Mouse (Mus musculus) hindbrain, embryonic 10.5 days (tissue): ENCODE results near the gene Ostf1. TPM values are rescaled to one million over a fixed set of nuclear protein-coding genes. Genes with fewer than 3 reads are reported as not detected.
A peak's percentile ranks its signal among the peaks of the same experiment; 100 is the strongest.

Source experiments
- DNase-seq: peaks from one replicate; pipeline ENCODE4 v3.0.0-alpha.2; 2017; ENCODE audit warnings: low spot score
- H3K27ac ChIP-seq: fragments of 300-500 bp; sonication (generic); 2 replicates; pipeline ENCODE4 v1.5.1; 2016; ENCODE audit warnings: mild to moderate bottlenecking, moderate library complexity
- H3K27me3 ChIP-seq: fragments of 300-500 bp; sonication (generic); 2 replicates; pipeline ENCODE4 v1.6.1; 2016; ENCODE audit warnings: mild to moderate bottlenecking; ENCODE audit not compliant: poor library complexity, insufficient read depth, severe bottlenecking
- H3K36me3 ChIP-seq: fragments of 300-500 bp; sonication (generic); 2 replicates; pipeline ENCODE4 v1.6.1; 2016; ENCODE audit warnings: mild to moderate bottlenecking, moderate library complexity
- H3K4me1 ChIP-seq: fragments of 300-500 bp; sonication (generic); replicated peaks from 2 replicates; pipeline ENCODE4 v1.6.1; 2016; ENCODE audit warnings: mild to moderate bottlenecking
- H3K4me3 ChIP-seq: fragments of 300-500 bp; sonication (generic); 2 replicates; pipeline ENCODE4 v1.5.1; 2016; ENCODE audit warnings: mild to moderate bottlenecking, moderate library complexity
- H3K9me3 ChIP-seq: fragments of 300-500 bp; sonication (generic); 2 replicates; pipeline ENCODE4 v1.6.1; 2016; ENCODE audit warnings: mild to moderate bottlenecking, moderate library complexity
- WGBS: fragments of 180-500 bp; shearing (Covaris S2); methylation state at CpG from one replicate; pipeline ENCODE4 v1.1.7; 2016; 5-methylcytosine and 5-hydroxymethylcytosine counted together
- polyA plus RNA-seq: library from polyadenylated mRNA; unstranded; fragments of >200 nt; fragmentation: Nextera tagmentation; extraction: Ambion mirVana; gene quantifications from 2 replicates; pipeline ENCODE4 v1.2.1, GENCODE M21; 2016

The Ostf1 gene
- polyA plus RNA-seq, 1 experiment from 2014 or later: 52.1 TPM

GRCm38 (mm10) chr19:18639552-18639951 lies 7.9 kb upstream of the Ostf1 start:
- DNase-seq: no peak

GRCm38 (mm10) chr19:18638949-18639348 lies 7.3 kb upstream of the Ostf1 start:
- Histone ChIP-seq H3K4me1 (peaks cover 5% of the 10 kb centered on the region; the same call in 1 of the 2 replicates), H3K4me3 (no peak overlapping the region), H3K27ac (no peak overlapping the region), H3K36me3 (no peaks in the 10 kb centered on the region), H3K27me3 (no peaks in the 10 kb centered on the region; the same call in 1 of the 2 replicates), H3K9me3 (no peaks in the 10 kb centered on the region)
- no peak for DNase-seq
- 68% methylated on average over 5 of the region's 5 CpGs for WGBS

More at GRCm38 (mm10) chr19:18639552-18639951, 7.9 kb upstream of the Ostf1 start:
- Histone ChIP-seq H3K27ac (no peak overlapping the region), H3K36me3 (no peaks in the 10 kb centered on the region), H3K27me3 (no peaks in the 10 kb centered on the region; the same call in 1 of the 2 replicates), H3K4me3 (no peak overlapping the region), H3K4me1 (peaks cover 5% of the 10 kb centered on the region; the same call in 1 of the 2 replicates), H3K9me3 (no peaks in the 10 kb centered on the region)
- 23% methylated on average over 2 of the region's 2 CpGs for WGBS

- no peaks in the 10 kb centered on the region for H3K4me1 ChIP-seq
- 90% methylated on average over 5 of the region's 5 CpGs for WGBS
- H3K9me3 ChIP-seq: no peaks in the 10 kb centered on the region
- no peak overlapping the region for H3K4me3 ChIP-seq
- no peak overlapping the region for H3K27ac ChIP-seq
- H3K27me3 ChIP-seq: peaks cover 8% of the 10 kb centered on the region
- H3K36me3 ChIP-seq: no peaks in the 10 kb centered on the region
- no peak for DNase-seq
Measured at GRCm38 (mm10) chr19:18637954-18638353, 6.3 kb upstream of the Ostf1 start.

GRCm38 (mm10) chr19:18632231-18633185 lies 885 bp upstream of the Ostf1 start:
- H3K4me1 ChIP-seq: peaks cover 11% of the 10 kb centered on the region; the same call in 1 of the 2 replicates
- H3K9me3 ChIP-seq: no peaks in the 10 kb centered on the region
- no peaks in the 10 kb centered on the region for H3K36me3 ChIP-seq
- 66% methylated on average over 13 of the region's 13 CpGs for WGBS
- 0 out of 2 replicates have a peak overlapping the region, but pooled peaks have one; percentile 86 for H3K27ac ChIP-seq
- peaks cover 15% of the 10 kb centered on the region for H3K27me3 ChIP-seq
- peak overlapping the region; percentile 80 for H3K4me3 ChIP-seq
- DNase-seq: no peak

- H3K27me3 ChIP-seq: peaks cover 15% of the 10 kb centered on the region
- H3K9me3 ChIP-seq: no peaks in the 10 kb centered on the region
- no peaks in the 10 kb centered on the region for H3K36me3 ChIP-seq
- H3K4me3 ChIP-seq: peak overlapping the region; percentile 80
- WGBS: under 1% methylated on average over 40 of the region's 40 CpGs
- peaks cover 11% of the 10 kb centered on the region; the same call in 1 of the 2 replicates for H3K4me1 ChIP-seq
- DNase-seq: no peak
- H3K27ac ChIP-seq: peak overlapping the region; percentile 86
Measured at GRCm38 (mm10) chr19:18631161-18631643, 421 bp downstream of the Ostf1 start.

- Histone ChIP-seq H3K27me3 (peaks cover 15% of the 10 kb centered on the region), H3K4me3 (peak overlapping the region; percentile 80), H3K36me3 (no peaks in the 10 kb centered on the region), H3K27ac (peak overlapping the region; percentile 86; the same call in 1 of the 2 replicates), H3K4me1 (peaks cover 11% of the 10 kb centered on the region; the same call in 1 of the 2 replicates), H3K9me3 (no peaks in the 10 kb centered on the region)
- DNase-seq: peak; percentile 33
- 13% methylated on average over 17 of the region's 17 CpGs for WGBS
Measured at GRCm38 (mm10) chr19:18630221-18631119, 1.2 kb downstream of the Ostf1 start.

- 73% methylated on average over 1 of the region's 1 CpGs for WGBS
- H3K27me3 ChIP-seq: peaks cover 15% of the 10 kb centered on the region
- H3K4me1 ChIP-seq: peaks cover 11% of the 10 kb centered on the region; the same call in 1 of the 2 replicates
- DNase-seq: no peak
- no peak overlapping the region for H3K27ac ChIP-seq
- no peaks in the 10 kb centered on the region for H3K9me3 ChIP-seq
- H3K36me3 ChIP-seq: no peaks in the 10 kb centered on the region
- no peak overlapping the region for H3K4me3 ChIP-seq
Measured at GRCm38 (mm10) chr19:18629589-18629988, 2.0 kb downstream of the Ostf1 start.

- Histone ChIP-seq H3K27ac (no peak overlapping the region), H3K27me3 (no peaks in the 10 kb centered on the region)
- WGBS: 76% methylated on average over 2 of the region's 2 CpGs
Measured at GRCm38 (mm10) chr19:18623894-18624293, 7.7 kb downstream of the Ostf1 start.

GRCm38 (mm10) chr19:18619691-18620090 lies 11.9 kb downstream of the Ostf1 start:
- Histone ChIP-seq H3K9me3 (no peaks in the 10 kb centered on the region), H3K27ac (no peak overlapping the region), H3K27me3 (no peaks in the 10 kb centered on the region), H3K4me1 (no peaks in the 10 kb centered on the region; the same call in 1 of the 2 replicates), H3K4me3 (no peak overlapping the region), H3K36me3 (no peaks in the 10 kb centered on the region)
- WGBS: 82% methylated on average over 1 of the region's 1 CpGs
- DNase-seq: no peak

More at GRCm38 (mm10) chr19:18623894-18624293, 7.7 kb downstream of the Ostf1 start:
- Histone ChIP-seq H3K4me1 (no peaks in the 10 kb centered on the region; the same call in 1 of the 2 replicates), H3K36me3 (no peaks in the 10 kb centered on the region), H3K9me3 (no peaks in the 10 kb centered on the region), H3K4me3 (no peak overlapping the region)
- DNase-seq: no peak

- Histone ChIP-seq H3K4me1 (no peaks in the 10 kb centered on the region; the same call in 1 of the 2 replicates), H3K4me3 (no peak overlapping the region), H3K36me3 (no peaks in the 10 kb centered on the region), H3K9me3 (no peaks in the 10 kb centered on the region), H3K27me3 (no peaks in the 10 kb centered on the region), H3K27ac (no peak overlapping the region)
- no peak for DNase-seq
- WGBS: 83% methylated on average over 5 of the region's 5 CpGs
Measured at GRCm38 (mm10) chr19:18619060-18619459, 12.6 kb downstream of the Ostf1 start.

GRCm38 (mm10) chr19:18617504-18617903 lies 14.1 kb downstream of the Ostf1 start:
- DNase-seq: no peak
- Histone ChIP-seq H3K4me1 (peaks cover 3% of the 10 kb centered on the region; the same call in 1 of the 2 replicates), H3K27me3 (no peaks in the 10 kb centered on the region), H3K9me3 (no peaks in the 10 kb centered on the region), H3K27ac (no peak overlapping the region), H3K4me3 (no peak overlapping the region), H3K36me3 (no peaks in the 10 kb centered on the region)
- 93% methylated on average over 1 of the region's 1 CpGs for WGBS

- Histone ChIP-seq H3K27me3 (no peaks in the 10 kb centered on the region), H3K27ac (no peak overlapping the region), H3K36me3 (no peaks in the 10 kb centered on the region), H3K9me3 (no peaks in the 10 kb centered on the region), H3K4me3 (no peak overlapping the region), H3K4me1 (peaks cover 3% of the 10 kb centered on the region; the same call in 1 of the 2 replicates)
- 70% methylated on average over 9 of the region's 9 CpGs for WGBS
- DNase-seq: no peak
Measured at GRCm38 (mm10) chr19:18615680-18616240, 15.9 kb downstream of the Ostf1 start.
